ENCODE assay signal across 35 mouse cellular contexts in the genomic region with DNA sequence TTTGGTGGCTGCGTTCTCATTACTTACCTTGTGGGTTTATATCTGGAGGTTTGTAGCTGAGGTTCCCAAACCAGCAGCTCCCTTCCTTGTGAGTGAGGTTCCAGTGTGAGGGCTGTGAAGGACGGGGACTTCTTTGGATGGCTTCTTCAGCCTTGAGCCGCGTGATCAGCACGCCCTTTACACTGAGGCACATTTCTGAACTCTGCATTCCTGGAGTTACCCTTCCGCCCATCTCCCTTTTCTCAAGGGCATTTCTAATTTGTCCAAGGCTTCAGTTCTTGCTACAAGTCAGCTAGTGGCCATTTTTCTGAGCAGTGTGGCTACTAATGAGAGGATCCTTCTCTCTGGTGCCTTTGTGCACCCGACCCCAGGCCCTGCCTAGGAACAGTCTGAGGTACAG. TPM values are rescaled to one million over a fixed set of nuclear protein-coding genes. Genes with fewer than 3 reads are reported as not detected.
DNase-seq lines count a peak whose midpoint lies in the region; ATAC-seq and TF ChIP-seq lines count a peak whose summit lies in the region.
"Had no signal": no experiment of that assay in that cellular context is flagged by ENCODE, and none has a peak within 500 bp of the region (broad histone marks: within the 10 kb centered on the region; RNA-seq: fewer than 3 reads in every experiment).

No protein-coding gene starts in this region.

- 0 out of 2 replicates have a peak, but pooled peaks have one; percentile 43 for ATAC-seq in midbrain, embryonic 15.5 days (replicated peaks)
- no peak for ATAC-seq in midbrain, embryonic 13.5 days
- ATAC-seq: forebrain, embryonic 15.5 days; hindbrain, embryonic 16.5 days had no signal

- WGBS in midbrain, embryonic 15.5 days, result 94% methylated on average over 7 of the region's 7 CpGs
- WGBS in midbrain, embryonic 13.5 days, result 95% methylated on average over 7 of the region's 7 CpGs
- WGBS in embryonic facial prominence, embryonic 10.5 days, result 92% methylated on average over 7 of the region's 7 CpGs

- intact Hi-C loops in gastrocnemius, adult 2 months (cut with DNase I), result no loop called here

- no peak overlapping the region for H3K9ac ChIP-seq in midbrain, embryonic 15.5 days
- H3K9ac ChIP-seq in midbrain, embryonic 13.5 days (replicated peaks), result no peak overlapping the region
- no peak overlapping the region for H3K9ac ChIP-seq in ES-Bruce4 (ENCODE audit: low read depth, poor library complexity, severe bottlenecking)
- H3K9ac ChIP-seq: embryonic facial prominence, embryonic 12.5 days; forebrain, embryonic 15.5 days; kidney, embryonic 15.5 days; liver, embryonic 14.5 days; neural tube, embryonic 15.5 days; stomach, embryonic 15.5 days had no signal

- no peak overlapping the region for H3K4me3 ChIP-seq in midbrain, embryonic 15.5 days
- no peak overlapping the region for H3K4me3 ChIP-seq in midbrain, embryonic 13.5 days (replicated peaks)
- no peak overlapping the region for H3K4me3 ChIP-seq in ES-Bruce4 (ENCODE audit: low read depth, low read length)
- H3K4me3 ChIP-seq in gastrocnemius, adult 2 months, result no peak overlapping the region
- H3K4me3 ChIP-seq in embryonic facial prominence, embryonic 10.5 days, result no peak overlapping the region
- H3K4me3 ChIP-seq: embryonic facial prominence, embryonic 12.5 days; forebrain, embryonic 15.5 days; hindbrain, embryonic 10.5 days; kidney, embryonic 15.5 days; neural tube, embryonic 15.5 days; stomach, embryonic 15.5 days had no signal

- peak; percentile 12 for DNase-seq in adrenal gland, adult 8-10 months
- no peak for DNase-seq in adrenal gland, postnatal 14 days
- DNase-seq in ZHBTc4 (ENCODE audit: low read depth, low spot score), result peak; percentile 82
- no peak for DNase-seq in gastrocnemius, adult 2 months
- no peak for DNase-seq in embryonic facial prominence, embryonic 10.5 days (ENCODE audit: low spot score)
- DNase-seq: cerebellum, adult 11 months; cerebellum, adult 9-10 months; cerebellum, postnatal 36 days; heart, postnatal 14 days; kidney, adult 18-20 months; kidney, postnatal 36 days; layer of hippocampus, adult 9-11 months; liver; lung, adult 2 months; lung, postnatal 10 days; midbrain, embryonic 14.5 days; retina, postnatal 1 day; right cerebral cortex, postnatal 14 days; thymus, adult 18-20 months; thymus, postnatal 25 days had no signal

- no peak for TF ChIP-seq EP300 in ES-Bruce4 (IDR thresholded peaks at IDR 0.05; ENCODE audit: insufficient read depth, low read depth, low read length)

- no peaks in the 10 kb centered on the region for H3K27me3 ChIP-seq in midbrain, embryonic 15.5 days (replicated peaks)
- H3K27me3 ChIP-seq in midbrain, embryonic 13.5 days, result no peaks in the 10 kb centered on the region
- H3K27me3 ChIP-seq in ES-Bruce4 (ENCODE audit: control insufficient read depth, insufficient read depth, low read length, poor library complexity, severe bottlenecking), result no peaks in the 10 kb centered on the region
- no peaks in the 10 kb centered on the region for H3K27me3 ChIP-seq in embryonic facial prominence, embryonic 10.5 days (replicated peaks; ENCODE audit: low read depth, poor library complexity, severe bottlenecking)
- H3K27me3 ChIP-seq: embryonic facial prominence, embryonic 12.5 days; forebrain, embryonic 15.5 days; kidney, embryonic 15.5 days; neural tube, embryonic 15.5 days; stomach, embryonic 15.5 days had no signal

- no peaks in the 10 kb centered on the region for H3K9me3 ChIP-seq in midbrain, embryonic 15.5 days
- no peaks in the 10 kb centered on the region for H3K9me3 ChIP-seq in midbrain, embryonic 13.5 days
- no peaks in the 10 kb centered on the region; the same call in none of the 2 replicates for H3K9me3 ChIP-seq in ES-Bruce4 (replicated peaks; ENCODE audit: control insufficient read depth, insufficient read depth, low read length, poor library complexity, severe bottlenecking)
- H3K9me3 ChIP-seq in embryonic facial prominence, embryonic 10.5 days, result no peaks in the 10 kb centered on the region
- H3K9me3 ChIP-seq: embryonic facial prominence, embryonic 12.5 days; forebrain, embryonic 15.5 days; hindbrain, embryonic 10.5 days; kidney, embryonic 15.5 days; neural tube, embryonic 15.5 days; stomach, embryonic 15.5 days had no signal

- TF ChIP-seq CTCF in ES-Bruce4 (IDR thresholded peaks at IDR 0.05; ENCODE audit: low read depth, low read length), result no peak
- TF ChIP-seq CTCF in gastrocnemius, adult 2 months (IDR thresholded peaks at IDR 0.05), result no peak

- H3K27ac ChIP-seq in midbrain, embryonic 15.5 days, result no peak overlapping the region
- H3K27ac ChIP-seq in midbrain, embryonic 13.5 days, result no peak overlapping the region
- peak overlapping the region; percentile 16 for H3K27ac ChIP-seq in ES-Bruce4 (ENCODE audit: insufficient read depth, low read length)
- no peak overlapping the region for H3K27ac ChIP-seq in gastrocnemius, adult 2 months
- no peak overlapping the region for H3K27ac ChIP-seq in embryonic facial prominence, embryonic 10.5 days (replicated peaks)
- H3K27ac ChIP-seq: embryonic facial prominence, embryonic 12.5 days; forebrain, embryonic 15.5 days; hindbrain, embryonic 10.5 days; kidney, embryonic 15.5 days; liver, embryonic 14.5 days; macrophage; neural tube, embryonic 15.5 days; stomach, embryonic 15.5 days had no signal

- peaks cover 6% of the 10 kb centered on the region; the same call in 1 of the 2 replicates for H3K36me3 ChIP-seq in midbrain, embryonic 15.5 days (replicated peaks)
- H3K36me3 ChIP-seq in midbrain, embryonic 13.5 days, result peaks cover 73% of the 10 kb centered on the region
- H3K36me3 ChIP-seq in ES-Bruce4 (ENCODE audit: control insufficient read depth, insufficient read depth, low read length, poor library complexity, severe bottlenecking), result peaks cover 7% of the 10 kb centered on the region; the same call in 1 of the 2 replicates
- peaks cover 97% of the 10 kb centered on the region for H3K36me3 ChIP-seq in embryonic facial prominence, embryonic 10.5 days (replicated peaks)
- H3K36me3 ChIP-seq: G1E had no signal

- no peak for TF ChIP-seq POLR2A in ES-Bruce4 (IDR thresholded peaks at IDR 0.05; ENCODE audit: insufficient read depth, low read length)

- H3K4me2 ChIP-seq in midbrain, embryonic 15.5 days, result no peak overlapping the region
- no peak overlapping the region for H3K4me2 ChIP-seq in midbrain, embryonic 13.5 days (replicated peaks)
- H3K4me2 ChIP-seq: embryonic facial prominence, embryonic 12.5 days; forebrain, embryonic 15.5 days; kidney, embryonic 15.5 days; neural tube, embryonic 15.5 days; stomach, embryonic 15.5 days had no signal

- no peaks in the 10 kb centered on the region for H3K4me1 ChIP-seq in midbrain, embryonic 15.5 days
- H3K4me1 ChIP-seq in midbrain, embryonic 13.5 days (replicated peaks), result no peaks in the 10 kb centered on the region
- H3K4me1 ChIP-seq in ES-Bruce4 (ENCODE audit: control insufficient read depth, insufficient read depth, low read length), result peaks cover 4% of the 10 kb centered on the region
- no peaks in the 10 kb centered on the region for H3K4me1 ChIP-seq in embryonic facial prominence, embryonic 10.5 days
- H3K4me1 ChIP-seq: embryonic facial prominence, embryonic 12.5 days; forebrain, embryonic 15.5 days; hindbrain, embryonic 10.5 days; kidney, embryonic 15.5 days; stomach, embryonic 15.5 days had no signal

RNA-seq across cellular contexts. Expression of a gene that starts 38.0 kb away (rescaled TPM):
- total RNA-seq in adrenal gland, adult 8-10 months (2022), result 10 to 100 TPM in 1 of 4 experiments, 1 to 10 TPM in 3; 5.1 to 11.5 (median 7.9) TPM
- total RNA-seq in adrenal gland, postnatal 14 days (2021), result 23.0 and 31.5 TPM in 2 replicates
- polyA plus RNA-seq in midbrain, embryonic 15.5 days (2015; fragmentation: Nextera tagmentation; extraction: Ambion mirVana), result 293 and 312 TPM in 2 replicates
- polyA plus RNA-seq in midbrain, embryonic 13.5 days (2015; fragmentation: Nextera tagmentation; extraction: Ambion mirVana), result 196 and 263 TPM in 2 replicates
- polyA plus RNA-seq in ES-Bruce4 (2011; ENCODE audit: insufficient read depth, insufficient read length, low read depth, missing spikeins), result 158 and 167 TPM in 2 replicates
- under 1 TPM; 0.38 to 0.98 TPM for total RNA-seq in gastrocnemius, adult 2 months (2021)
- 110 and 112 TPM in 2 replicates for polyA plus RNA-seq in embryonic facial prominence, embryonic 10.5 days (2016; fragmentation: Nextera tagmentation; extraction: Ambion mirVana)
- total RNA-seq: G1E; megakaryocyte-erythroid progenitor cell, adult 5-6 weeks had no signal
- polyA plus RNA-seq: G1E, macrophage had no signal

RNA-seq across cellular contexts. Expression of a gene that starts 40.4 kb away (rescaled TPM):
- under 1 TPM in 3 of 4 experiments, not detected in 1; 0.12 to 0.54 (median 0.15) TPM for total RNA-seq in adrenal gland, adult 8-10 months (2022)
- 0.82 and 0.98 TPM in 2 replicates for total RNA-seq in adrenal gland, postnatal 14 days (2021)
- polyA plus RNA-seq in midbrain, embryonic 15.5 days (2015; fragmentation: Nextera tagmentation; extraction: Ambion mirVana), result 1.6 and 1.9 TPM in 2 replicates
- 2.2 and 2.8 TPM in 2 replicates for polyA plus RNA-seq in midbrain, embryonic 13.5 days (2015; fragmentation: Nextera tagmentation; extraction: Ambion mirVana)
- 4.1 and 4.7 TPM in 2 replicates for polyA plus RNA-seq in ES-Bruce4 (2011; ENCODE audit: insufficient read depth, insufficient read length, low read depth, missing spikeins)
- total RNA-seq in gastrocnemius, adult 2 months (2021), result 100 to 1,000 TPM; 116 to 159 TPM
- polyA plus RNA-seq in embryonic facial prominence, embryonic 10.5 days (2016; fragmentation: Nextera tagmentation; extraction: Ambion mirVana), result 1.8 TPM in 2 replicates
- total RNA-seq: megakaryocyte-erythroid progenitor cell, adult 5-6 weeks had no signal
- polyA plus RNA-seq: G1E; macrophage; small intestine, adult 2 months had no signal

Comparison
In these comparisons a context has a peak if more than half of its experiments do, and no peak if none do; other contexts are left out.
1. DNase-seq: peak in adrenal gland, adult 8-10 months (single experiment) and ZHBTc4 (single experiment); none in adrenal gland, postnatal 14 days (single experiment), gastrocnemius, adult 2 months (single experiment) and embryonic facial prominence, embryonic 10.5 days (single experiment).